Mouse (Mus musculus): ENCODE data around the gene Kcnip4. TPM values are rescaled to one million over a fixed set of nuclear protein-coding genes. Genes with fewer than 3 reads are reported as not detected.

Gene Kcnip4
- polyA plus RNA-seq, 1 experiment = 0.04 TPM

- DNase-seq (ENCODE audit: low read depth) = no peak
These were observed 635.1 kb downstream of the Kcnip4 start for GRCm38 (mm10) chr5:48889395-48890194.

DNA sequence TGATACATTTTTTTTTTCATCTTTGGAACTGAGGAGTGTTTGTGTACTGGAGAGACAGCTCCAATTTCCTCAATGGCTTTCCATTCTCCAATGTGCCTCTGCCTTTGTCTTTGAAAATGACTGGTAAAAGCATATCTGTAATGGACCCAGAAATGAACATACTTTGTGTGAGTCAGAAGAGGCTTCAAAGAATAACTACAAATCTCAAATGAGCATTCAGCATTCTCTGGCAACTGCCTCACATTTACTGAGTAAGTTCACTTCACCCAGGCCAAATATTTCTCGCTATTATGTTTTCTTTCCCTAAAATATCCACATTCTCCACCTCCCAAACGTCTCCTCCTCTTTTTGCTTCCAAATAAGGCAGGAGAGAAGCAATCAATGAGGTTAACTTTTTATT lies 646.6 kb downstream of the Kcnip4 start:
- DNase-seq (ENCODE audit: low read depth) = no peak

DNA sequence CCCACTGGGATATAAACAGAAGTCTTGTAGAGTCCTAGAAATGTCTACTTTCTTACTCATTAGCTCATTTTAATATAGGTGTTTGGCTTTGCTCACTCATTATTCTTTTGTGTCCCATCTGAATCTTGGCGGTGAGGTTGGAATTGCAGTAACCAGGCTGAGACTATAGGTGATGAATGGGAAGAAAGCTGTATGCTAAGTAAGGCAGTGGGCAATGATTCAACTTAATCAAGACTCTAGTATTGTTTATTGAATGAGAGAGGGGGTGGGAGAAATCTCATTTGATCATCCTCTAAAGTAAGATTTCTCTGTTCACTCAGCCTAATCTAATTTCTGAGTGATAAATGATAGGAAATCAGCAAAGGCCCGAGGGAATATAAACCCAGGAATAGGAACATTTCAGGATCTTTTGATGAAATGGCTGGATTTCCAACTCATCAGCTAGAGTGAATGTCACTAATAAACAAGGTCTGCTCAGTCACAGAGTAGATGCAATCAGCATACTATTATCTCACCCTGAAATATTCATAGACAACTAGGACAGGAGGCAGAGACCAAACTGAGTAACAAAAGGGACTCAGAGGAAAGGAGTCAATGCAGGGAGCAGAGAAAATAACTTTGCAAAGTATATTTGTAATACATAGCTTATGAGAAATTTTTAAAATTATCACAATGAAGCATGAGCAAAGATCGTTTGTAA lies 660.3 kb downstream of the Kcnip4 start:
- DNase-seq (ENCODE audit: low read depth) = no peak

GRCm38 (mm10) chr5:48840971-48841370 lies 683.7 kb downstream of the Kcnip4 start:
- DNase-seq (ENCODE audit: low read depth) = no peak

DNA sequence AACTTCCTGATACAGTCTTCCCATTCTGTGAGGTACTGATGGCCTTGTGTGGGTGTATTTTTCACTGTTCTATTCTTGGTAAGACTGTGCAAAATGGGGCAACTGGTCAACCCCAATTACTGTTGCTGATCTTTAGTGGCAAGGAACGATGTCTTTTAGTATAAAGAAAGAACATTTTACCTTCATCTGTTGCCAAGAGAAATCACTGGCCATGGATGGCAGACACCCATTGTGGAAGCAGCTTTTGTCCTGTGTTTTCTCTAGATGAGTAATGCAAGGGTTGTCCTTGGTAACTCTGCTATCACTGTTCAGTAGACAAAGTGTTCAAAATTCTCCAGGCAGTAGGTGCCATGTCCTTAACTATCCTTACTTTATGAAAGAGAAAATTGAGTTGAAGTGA lies 729.2 kb downstream of the Kcnip4 start:
- no peak for DNase-seq (ENCODE audit: low read depth)

DNA sequence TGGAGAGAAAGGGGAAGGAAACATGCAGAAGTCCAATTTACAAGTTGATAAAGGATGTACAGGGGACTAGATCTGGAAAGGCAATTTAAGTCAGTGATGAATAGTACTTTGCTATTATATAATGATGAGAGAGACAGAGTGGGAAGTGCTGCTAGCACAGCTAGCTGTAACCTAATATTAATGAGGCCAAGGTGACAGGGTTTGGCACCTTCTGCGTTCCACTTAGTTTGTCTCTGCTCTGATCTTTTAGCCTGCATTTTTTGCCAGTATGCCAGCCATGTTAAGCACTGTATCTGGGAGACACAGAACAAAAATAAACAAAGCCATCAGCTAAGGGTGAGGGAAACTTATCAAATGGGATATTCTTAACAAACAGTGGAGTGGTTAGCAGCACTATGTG lies 745.3 kb downstream of the Kcnip4 start:
- DNase-seq (ENCODE audit: low read depth) = no peak

DNA sequence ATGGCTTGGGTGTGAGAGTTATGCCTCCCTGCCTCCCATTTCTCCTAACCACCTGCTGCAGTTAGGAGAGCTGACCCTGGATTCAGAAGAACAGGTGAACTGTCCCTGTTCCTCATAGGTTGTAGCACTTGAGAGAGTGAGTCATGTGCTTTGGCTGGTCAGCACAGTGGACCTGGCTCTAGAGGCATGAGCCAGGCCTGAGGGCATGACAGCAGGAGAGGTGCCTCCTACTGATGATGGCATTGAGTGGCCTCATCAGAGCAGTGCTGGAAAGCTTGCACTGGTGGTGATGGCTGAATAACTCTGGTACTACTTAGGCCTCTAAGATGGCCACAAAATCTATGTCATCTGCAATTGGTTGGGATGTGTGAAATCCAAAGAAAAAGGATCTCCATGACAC lies 776.1 kb downstream of the Kcnip4 start:
- DNase-seq (ENCODE audit: low read depth) = no peak

- DNase-seq (ENCODE audit: low read depth) = no peak
These were observed 787.1 kb downstream of the Kcnip4 start for GRCm38 (mm10) chr5:48737640-48738039.

- no peak for DNase-seq (ENCODE audit: low read depth)
These were observed 806.5 kb downstream of the Kcnip4 start for GRCm38 (mm10) chr5:48718166-48718565.

GRCm38 (mm10) chr5:48705997-48706396 lies 818.7 kb downstream of the Kcnip4 start:
- no peak for DNase-seq (ENCODE audit: low read depth)

GRCm38 (mm10) chr5:48687068-48687467 lies 837.6 kb downstream of the Kcnip4 start:
- DNase-seq (ENCODE audit: low read depth) = no peak

DNA sequence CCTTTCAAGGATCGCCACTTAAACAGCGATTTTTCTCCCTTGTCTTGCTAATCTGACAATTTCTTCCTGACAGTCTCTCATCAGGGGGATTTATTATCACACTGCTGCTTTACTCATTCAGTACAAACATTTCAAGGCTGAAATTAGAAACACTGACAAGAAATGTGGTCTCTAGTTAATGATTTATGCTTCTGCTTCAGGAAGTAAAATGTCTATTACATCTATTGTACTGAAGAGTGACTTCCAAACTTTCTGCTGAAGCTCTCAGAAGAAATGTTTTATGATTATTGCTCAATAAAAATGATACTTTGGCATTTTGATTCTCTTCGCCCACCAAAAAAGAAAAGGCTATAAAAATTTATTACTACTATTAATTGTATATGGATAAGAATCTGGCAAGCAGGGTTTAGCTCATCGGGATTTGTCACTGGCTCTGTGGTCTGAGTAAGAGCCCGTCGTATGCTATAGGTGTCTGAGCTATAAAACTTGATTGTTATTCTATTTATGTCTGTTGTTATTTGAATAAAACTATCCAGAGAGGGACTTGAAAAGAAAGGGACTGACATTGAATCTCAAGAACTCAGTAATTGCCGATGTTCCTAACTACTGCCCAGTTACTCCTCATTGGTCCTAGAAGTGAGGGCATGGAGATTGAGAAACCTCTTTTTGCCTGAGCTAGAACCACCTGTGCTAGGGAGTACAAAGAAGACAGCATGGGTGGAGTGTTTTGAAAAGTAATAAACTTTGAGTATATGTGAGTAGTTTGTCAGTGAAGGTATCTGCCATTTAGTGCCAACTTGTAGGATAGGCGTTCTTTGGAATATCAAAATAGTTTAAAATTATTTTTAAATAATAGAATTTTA lies 844.7 kb downstream of the Kcnip4 start:
- no peak for DNase-seq (ENCODE audit: low read depth)

DNA sequence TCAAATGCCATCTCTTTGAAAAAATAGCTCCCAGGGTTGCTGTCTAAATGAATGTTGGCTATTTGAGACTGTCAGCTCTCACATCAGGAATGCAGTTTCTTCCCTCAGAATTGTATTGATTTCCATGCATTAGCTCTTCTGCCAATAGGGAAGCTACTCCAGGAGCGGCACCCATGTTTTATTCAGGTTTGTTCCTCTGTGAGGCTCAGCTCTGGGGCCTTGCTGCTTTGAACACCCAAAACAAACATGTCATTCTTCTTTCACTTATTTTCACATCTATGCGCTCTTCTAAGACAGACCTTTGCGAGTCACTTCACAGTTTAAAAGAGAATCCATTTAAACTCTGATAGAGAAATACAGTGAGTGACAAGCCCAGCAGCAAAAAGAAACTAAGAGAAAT lies 862.2 kb downstream of the Kcnip4 start:
- DNase-seq (ENCODE audit: low read depth) = no peak

DNA sequence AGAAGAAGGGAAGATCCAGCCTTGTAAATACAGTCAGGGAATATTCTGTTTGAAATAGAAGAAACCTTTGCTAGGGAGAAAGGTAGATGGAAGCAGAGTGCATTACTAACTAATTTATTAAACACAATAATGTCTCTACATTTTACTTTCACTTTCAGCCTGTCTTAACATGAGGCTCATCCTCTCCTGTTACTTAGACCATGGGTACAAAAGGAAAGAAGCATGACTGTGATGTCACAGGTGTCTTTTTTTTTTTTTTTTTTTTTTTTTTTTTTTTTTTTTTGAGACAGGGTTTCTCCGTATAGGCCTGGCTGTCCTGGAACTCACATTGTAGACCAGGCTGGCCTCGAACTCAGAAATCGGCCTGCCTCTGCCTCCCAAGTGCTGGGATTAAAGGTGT lies 864.7 kb downstream of the Kcnip4 start:
- DNase-seq (ENCODE audit: low read depth) = no peak

DNA sequence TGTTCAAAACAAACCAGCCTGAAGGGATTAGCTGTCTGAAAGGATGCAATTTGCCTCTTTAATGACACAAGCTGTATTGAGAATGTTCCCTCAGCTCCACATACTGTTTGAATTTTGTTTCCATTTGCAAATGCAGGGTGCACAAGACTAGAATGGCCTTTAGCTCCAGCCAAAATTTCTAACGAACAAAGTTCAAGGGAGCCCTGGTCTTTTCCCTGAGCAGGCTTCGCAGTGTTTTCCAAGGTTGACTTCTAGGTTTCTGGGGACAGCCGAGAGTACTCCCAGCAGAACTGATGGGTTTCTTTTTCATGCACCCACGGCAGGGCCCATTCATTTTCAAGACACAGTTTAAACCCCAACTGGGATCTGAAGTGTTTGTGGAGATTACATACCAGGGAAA lies 874.2 kb downstream of the Kcnip4 start:
- DNase-seq (ENCODE audit: low read depth) = no peak

GRCm38 (mm10) chr5:48636675-48637074 lies 888.0 kb downstream of the Kcnip4 start:
- no peak for DNase-seq (ENCODE audit: low read depth)

DNA sequence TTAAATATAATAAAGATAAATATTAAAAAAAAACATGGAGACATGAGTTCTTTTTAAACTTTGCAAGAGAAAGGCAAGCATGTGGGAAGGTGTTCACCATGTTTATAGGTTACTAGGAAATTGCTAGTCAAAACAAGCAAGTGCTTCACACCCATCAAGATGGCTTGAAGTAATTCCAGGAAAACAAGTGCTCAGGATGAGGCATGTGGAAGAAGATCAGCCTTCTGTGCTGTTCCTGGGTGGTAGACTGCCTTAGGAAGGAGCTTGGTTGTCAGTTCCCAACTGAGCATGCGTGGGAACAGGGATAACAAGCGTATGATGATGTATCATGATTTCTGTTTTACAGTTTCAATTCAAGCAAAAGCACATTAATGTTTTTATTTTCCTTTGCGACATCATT lies 891.1 kb downstream of the Kcnip4 start:
- DNase-seq (ENCODE audit: low read depth) = no peak

GRCm38 (mm10) chr5:48623370-48623769 lies 901.3 kb downstream of the Kcnip4 start:
- no peak for DNase-seq (ENCODE audit: low read depth)

DNA sequence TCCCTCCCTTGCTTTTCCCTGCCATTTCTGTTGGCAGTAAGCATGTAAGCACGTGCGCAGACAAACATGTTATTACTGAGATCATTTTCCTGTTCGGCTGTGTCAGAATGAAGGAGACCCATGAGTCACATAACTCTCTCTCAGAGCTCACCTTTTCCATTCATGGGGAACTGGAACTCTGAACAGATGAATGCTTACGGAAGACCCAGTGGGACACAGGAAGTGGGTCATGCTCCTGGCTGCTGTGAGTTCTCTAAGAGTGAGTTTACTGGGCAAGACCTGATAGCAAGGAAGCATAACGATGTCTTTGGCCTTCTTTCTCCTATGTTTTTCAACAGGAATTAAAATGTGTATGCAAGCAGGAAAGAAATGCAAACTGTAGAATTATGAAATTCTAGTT lies 917.8 kb downstream of the Kcnip4 start:
- DNase-seq (ENCODE audit: low read depth) = no peak

DNA sequence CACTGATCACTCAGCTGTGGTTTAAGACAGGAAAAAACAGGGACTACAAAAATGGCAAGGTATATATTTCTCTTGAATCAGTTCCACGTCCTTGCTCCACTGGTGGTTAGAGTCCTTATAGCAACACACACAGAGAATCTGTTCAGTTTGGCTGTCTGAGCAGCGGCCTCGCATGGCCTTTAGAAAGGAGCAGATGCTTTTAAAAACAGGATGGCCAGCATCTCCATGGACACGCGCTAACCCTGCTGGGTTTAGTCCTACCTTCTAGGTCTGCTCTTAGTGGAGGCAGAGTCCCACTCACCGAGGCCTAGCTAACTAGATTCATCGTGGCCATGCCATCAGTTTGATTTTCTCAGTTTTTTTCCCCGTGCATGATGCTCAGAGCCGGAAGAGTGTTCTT lies 918.4 kb downstream of the Kcnip4 start:
- DNase-seq (ENCODE audit: low read depth) = no peak

DNA sequence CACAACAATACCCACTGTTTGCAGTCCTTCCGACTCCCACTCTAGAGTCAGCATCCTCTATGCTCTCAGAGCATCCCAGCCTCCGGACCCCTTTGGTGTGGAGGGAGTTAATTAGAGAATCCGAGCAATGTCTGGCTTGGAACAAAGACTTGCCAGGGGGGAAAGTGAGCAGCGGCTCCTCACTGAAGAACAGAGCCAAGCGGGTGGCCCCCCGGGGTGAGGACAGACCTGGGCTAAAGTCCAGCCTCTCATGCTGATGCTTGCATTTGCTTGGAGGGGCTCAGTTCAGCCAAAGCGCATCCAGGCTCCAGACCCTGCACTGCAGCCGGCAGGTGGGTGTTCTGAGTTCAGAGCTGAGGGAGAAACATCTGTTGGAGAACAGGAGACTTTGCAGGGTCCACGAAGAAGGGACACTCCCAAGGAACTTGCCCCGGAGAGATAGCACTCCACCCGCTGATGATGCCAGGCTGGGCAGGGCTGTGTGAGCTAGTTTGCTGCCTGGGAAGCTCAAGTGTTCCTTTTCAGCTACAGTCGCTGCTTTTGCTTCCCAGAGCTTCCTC lies 925.1 kb downstream of the Kcnip4 start:
- no peak for DNase-seq (ENCODE audit: low read depth)

- no peak for DNase-seq (ENCODE audit: low read depth)
These were observed 936.7 kb downstream of the Kcnip4 start for GRCm38 (mm10) chr5:48588014-48588413.
